Mouse (Mus musculus) adrenal gland, postnatal 0 days (tissue): ENCODE data around the gene Fpr-rs6. TPM values are rescaled to one million over a fixed set of nuclear protein-coding genes. Genes with fewer than 3 reads are reported as not detected.

Experiments
- polyA plus RNA-seq: library from polyadenylated mRNA; unstranded; fragments of >200 nt; fragmentation: Nextera tagmentation; extraction: Ambion mirVana; gene quantifications from 2 replicates; pipeline ENCODE4 v1.2.1, GENCODE M21; 2015

Gene Fpr-rs6
- polyA plus RNA-seq = not detected in 2 replicates

GRCm38 (mm10) chr17:20182997-20183396, at the start of gene Fpr-rs6:
TSS of gene Fpr-rs6 (minus strand) at chr17:20183097.

Other genes with a start within 250 kb of the Fpr-rs6 start
- not detected in 2 replicates for gene Vmn2r104, start 134.8 kb downstream of the Fpr-rs6 start, polyA plus RNA-seq
- gene Fpr-rs7, start 68.9 kb downstream of the Fpr-rs6 start, polyA plus RNA-seq = not detected in 2 replicates
- not detected in 2 replicates for gene Vmn2r105, start 52.0 kb upstream of the Fpr-rs6 start, polyA plus RNA-seq
- gene Vmn2r106, start 102.5 kb upstream of the Fpr-rs6 start, polyA plus RNA-seq = not detected in 2 replicates
- not detected in 2 replicates for gene Vmn2r107, start 162.1 kb upstream of the Fpr-rs6 start, polyA plus RNA-seq
- not detected in 2 replicates for gene Vmn1r224, start 231.0 kb upstream of the Fpr-rs6 start, polyA plus RNA-seq